Mouse (Mus musculus): ENCODE data around the gene Atp5f1.
"Not testable (repeated sequence)": the region's sequence is repeated elsewhere in the genome, so short reads cannot be mapped to it uniquely, and the experiment has no call there.

Gene Atp5f1

DNA sequence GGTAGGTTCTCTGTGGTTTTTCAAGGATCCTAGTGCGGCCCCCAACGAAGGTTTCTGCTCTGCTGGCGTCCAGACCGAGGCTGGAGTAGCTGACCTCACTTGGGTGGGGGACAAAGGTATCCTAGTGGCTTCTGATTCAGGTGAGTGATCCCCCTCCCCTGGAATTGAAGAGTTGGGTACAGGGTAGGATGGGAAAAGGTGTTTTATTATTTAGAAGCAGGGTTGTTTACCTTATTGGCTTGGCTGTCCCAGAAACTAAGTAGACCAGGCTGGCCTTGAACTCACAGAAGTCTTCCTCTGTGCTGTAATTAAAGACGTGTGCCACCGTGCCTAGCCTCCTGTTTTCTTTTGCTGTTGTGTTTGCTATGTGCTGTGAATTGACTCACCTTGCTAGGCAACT, at the start of gene Atp5f1:
TSS of gene Atp5f1 (minus strand) at position 101 of the 400 bp plus-strand sequence.
- DNase-seq (ENCODE audit: low spot score): no peak

DNA sequence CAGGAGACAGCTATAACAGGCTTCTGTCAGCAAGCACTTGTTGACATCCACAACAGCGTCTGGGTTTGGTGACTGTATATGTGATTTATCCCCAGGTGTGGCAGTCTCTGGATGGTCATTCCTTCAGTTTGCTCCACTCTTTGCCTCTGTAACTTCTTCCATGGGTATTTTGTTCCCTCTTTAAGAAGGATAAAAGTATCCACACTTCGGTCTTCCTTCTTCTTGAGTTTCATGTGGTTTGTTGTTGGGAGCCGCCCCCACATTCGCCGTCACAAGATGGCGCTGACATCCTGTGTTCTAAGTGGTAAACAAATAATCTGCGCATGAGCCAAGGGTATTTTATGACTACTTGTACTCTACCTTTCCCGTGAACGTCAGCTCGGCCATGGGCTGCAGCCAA, 43.5 kb upstream of the Atp5f1 start:
- not testable (repeated sequence) for DNase-seq (ENCODE audit: low spot score)

DNA sequence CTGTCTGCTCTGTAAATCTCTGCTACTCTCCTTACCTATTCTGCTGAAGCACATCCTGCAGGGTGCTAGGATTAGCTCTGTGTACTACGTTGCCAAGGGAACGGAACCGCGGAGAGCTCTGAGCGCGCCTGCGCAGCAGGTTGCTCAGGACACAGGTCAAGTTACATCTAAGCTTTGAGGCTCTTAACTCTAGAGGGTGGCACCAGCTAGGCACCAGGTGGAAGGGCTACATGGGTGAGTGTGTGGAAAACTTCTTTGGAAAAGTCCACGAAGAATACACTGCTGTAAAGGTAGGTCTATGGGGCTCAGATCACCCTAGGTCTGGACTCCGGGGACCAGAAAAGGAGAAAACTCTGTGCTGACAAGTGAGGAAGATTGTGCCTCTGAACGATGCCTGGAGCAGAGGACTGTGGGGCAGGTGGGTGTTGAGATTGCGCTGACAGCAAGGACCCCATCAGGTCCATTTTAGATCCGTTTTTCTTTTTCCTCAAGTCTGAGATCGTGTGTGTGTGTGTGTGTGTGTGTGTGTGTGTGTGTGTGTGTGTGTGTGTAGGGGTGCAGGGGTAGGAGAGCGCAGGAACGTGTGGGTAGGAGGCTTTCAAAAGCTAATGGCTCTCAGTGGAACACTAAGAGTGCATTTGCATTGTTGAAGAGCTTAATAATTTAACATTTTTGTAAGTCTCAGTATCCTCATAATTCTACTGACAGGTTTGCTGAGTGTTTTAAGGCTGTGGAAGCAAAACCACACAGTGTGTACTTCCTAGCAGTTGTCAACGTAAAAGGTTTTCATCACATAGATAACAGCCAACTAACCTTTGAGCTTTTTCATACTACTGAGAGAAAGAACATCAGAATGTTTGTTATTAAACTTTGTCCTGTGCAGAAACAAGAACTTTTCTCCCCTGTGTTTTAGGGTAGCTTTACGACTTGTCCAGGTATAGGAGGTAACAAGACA, 41.8 kb upstream of the Atp5f1 start:
- DNase-seq (ENCODE audit: low spot score): peak; percentile 60

DNA sequence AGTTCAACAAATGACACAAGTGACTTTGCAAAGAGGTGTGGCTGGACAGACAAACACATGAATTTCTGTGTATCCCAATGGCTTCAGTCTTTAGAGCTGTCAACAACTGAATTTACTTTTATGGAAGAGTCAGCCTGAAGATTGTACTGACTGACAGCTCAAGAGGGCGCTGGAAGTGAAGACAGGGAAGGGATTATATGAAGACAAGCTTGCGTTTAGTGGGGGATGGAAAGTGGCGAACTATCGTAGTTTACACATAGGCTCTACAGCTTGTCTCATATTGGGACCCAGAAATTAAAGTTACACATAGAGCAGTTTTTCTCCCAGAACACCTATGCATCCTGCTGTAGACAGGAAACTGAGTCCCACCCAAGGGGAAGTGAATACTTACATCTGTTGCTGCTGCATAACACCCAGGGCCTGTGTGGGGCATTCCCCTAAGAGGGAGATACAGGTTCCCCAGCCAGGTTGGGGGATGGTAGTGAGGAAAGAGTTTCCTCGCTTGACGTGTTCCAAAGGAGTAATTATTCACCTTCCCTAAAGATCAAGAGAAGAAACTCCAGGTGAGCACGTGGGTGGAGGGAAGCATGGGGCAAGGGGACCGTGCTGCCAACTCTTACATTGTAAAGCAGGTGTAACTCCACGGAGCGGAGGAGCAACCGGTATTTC, 40.9 kb upstream of the Atp5f1 start:
- DNase-seq (ENCODE audit: low spot score): no peak

DNA sequence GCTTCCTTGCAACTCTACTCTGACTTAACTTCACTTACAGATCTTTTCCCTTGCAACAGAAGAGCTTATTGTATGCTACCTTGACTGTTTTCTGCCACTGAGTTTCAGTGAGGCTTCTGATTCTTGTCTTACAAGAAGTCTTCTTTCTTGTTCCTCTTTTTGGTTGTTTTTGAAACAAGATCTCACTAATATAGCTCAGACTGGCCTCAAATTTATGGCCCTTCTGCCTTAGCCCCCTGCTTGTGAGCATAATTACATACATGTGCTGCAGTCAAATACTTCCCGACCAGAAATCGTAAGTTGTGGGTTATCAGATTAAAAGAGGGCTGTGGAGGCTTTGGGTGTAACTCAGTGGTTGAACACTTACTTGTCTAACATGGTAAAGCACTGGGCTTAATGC, 34.8 kb upstream of the Atp5f1 start:
- DNase-seq (ENCODE audit: low spot score): no peak

DNA sequence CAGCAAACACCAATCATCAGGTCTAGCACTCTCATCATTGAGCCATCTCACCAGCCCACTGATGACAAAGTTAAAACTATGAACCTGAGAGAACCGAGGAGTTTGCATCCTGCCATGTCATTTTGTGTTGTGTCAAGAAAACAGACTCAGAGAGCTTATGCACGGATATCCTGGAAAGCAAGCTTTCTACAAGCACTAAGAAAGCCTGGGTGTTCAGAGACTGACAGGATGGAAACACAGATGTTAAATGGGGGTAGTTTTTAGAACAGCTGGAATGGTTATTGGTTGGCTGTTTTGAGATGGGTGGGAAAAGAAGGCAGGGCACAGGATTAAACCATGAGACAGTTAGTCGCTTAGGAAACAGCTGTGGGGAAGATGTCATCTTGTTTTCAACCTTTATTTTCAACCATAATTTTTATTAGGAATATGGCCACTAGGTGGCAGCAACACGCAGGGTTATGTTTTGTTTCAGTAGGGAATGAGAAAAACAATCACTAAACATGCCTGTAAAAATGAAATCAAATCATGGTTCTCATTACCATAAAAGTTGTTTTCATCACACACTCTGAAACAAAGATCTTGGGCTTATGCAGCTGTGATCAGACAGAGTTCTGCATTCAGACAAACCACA, 31.9 kb upstream of the Atp5f1 start:
- no peak for DNase-seq (ENCODE audit: low spot score)

DNA sequence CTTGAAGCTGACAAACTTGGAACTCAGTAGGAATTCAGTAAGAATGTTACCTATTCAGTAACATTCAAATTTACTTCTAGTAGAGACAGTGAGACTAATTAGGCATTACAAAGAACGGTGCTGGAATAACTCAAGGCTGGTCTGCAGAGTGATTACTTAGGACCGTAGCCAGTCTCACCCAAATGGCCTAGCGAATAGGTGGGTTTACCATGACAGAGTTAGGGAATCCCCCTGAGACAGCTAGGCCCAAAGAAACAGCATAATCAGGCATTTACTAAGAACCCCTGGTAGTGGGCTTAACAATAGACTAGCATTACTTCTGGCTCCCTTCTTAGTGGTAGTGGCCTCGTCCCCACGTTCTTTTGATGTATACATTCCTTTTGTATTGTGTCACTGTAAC, 29.7 kb upstream of the Atp5f1 start:
- not testable (repeated sequence) for DNase-seq (ENCODE audit: low spot score)

DNA sequence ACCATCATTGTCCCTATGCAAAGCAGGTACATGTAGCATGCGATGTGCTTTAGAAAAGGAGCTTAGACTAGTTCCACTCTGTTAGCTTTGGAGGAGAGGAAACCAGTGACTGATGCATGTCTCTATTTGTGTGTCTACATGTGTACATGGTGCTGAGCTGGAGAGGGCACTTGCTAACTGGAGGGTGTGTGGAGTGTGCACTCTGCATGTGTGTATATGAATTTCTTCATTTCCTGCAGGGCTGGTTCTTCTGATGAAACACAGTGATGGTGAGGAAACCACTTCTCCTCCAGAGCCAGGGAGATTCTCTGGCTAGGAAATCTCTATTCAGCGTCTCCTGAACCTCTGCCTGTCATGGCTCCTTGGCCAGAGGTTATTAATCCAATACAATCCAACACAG, 14.3 kb upstream of the Atp5f1 start:
- no peak for DNase-seq (ENCODE audit: low spot score)

DNA sequence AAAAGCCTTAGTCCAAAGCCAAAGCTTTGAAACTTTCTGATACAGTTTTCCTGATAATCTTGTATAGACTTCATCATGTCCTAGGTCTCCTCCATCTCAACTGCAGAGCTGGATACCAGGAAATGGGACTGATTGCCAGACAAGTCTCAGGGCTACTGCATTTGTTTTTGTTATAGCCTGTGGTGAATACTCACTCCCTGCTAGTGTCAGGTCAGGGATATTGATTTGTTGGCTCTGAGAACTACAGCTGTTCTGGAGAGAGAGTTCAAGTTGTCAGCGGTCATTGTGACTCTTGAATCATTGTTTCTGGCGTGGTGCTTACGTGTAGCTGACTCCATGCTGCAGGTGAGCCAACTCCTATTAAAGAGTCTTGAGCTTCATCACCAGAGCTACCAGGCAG, 13.5 kb upstream of the Atp5f1 start, which contains the start of gene Ovgp1:
TSS of gene Ovgp1 (plus strand) at position 301 of the 400 bp plus-strand sequence.
- DNase-seq (ENCODE audit: low spot score): no peak

DNA sequence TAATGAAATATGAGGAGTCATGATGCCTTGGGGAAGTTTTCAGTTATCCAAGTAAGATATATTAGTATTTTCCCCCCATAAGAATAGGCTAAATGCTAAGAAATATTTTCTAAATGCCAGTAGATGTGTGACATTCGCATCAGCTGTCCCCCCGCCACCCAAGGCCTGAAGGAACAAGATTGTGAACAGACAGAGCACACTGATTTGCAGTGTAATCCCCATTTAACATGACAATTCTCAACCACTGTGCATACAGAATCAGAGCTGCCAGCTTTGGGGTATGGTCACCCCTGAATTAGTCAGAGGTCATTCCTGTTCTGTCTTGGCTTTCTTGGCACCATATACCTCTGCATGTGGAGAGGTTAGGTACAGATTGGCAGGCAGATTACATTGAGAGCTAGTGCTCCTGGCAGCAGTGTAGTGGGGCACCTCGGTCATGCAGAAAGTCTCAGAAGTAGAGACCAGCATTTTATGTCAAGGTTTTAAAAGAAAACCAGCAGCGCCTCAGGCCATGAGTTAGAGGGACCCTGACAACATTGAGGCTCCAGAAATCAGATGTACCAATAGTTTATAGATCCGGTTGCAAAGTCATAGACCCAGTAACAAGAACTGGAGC, 12.0 kb upstream of the Atp5f1 start:
- no peak for DNase-seq (ENCODE audit: low spot score)

DNA sequence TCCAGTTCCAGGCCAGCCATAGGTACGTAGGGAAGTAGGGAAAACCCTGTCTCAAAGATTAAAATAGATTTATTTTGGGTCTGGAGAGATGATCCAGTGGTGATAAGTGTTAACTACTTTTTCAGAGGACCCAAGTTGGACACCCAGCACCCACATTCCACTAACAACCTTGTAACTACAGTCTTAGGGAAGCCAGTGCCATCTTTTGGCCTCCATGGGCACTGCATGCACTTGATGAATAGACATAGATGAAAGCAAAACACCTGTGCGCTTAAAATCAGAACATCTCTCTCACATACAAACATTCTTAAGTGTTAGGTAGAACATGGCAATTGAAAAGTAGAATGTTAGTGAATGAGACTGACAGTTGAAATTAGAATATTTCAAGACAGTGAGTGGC, 801 bp upstream of the Atp5f1 start:
- DNase-seq (ENCODE audit: low spot score): no peak

DNA sequence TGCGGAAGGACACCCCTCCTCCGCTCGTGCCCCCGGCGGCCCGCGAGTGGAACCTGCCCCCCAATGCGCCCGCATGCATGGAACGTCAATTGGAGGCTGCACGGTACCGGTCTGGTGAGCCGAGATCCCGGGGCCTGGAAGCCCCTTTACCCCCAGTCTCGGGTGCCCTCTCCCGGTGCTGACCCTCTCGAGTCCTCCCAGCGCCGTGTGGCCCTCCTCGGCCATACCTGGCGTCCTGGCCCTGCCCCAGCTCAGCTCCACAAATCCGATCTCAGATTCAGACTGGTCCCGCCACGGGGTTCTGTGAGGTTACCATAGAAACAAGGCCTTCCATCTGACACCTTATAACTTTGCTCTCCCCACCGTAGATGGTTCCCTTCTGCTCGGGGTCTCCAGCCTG, 314 bp downstream of the Atp5f1 start:
- DNase-seq (ENCODE audit: low spot score): no peak

DNA sequence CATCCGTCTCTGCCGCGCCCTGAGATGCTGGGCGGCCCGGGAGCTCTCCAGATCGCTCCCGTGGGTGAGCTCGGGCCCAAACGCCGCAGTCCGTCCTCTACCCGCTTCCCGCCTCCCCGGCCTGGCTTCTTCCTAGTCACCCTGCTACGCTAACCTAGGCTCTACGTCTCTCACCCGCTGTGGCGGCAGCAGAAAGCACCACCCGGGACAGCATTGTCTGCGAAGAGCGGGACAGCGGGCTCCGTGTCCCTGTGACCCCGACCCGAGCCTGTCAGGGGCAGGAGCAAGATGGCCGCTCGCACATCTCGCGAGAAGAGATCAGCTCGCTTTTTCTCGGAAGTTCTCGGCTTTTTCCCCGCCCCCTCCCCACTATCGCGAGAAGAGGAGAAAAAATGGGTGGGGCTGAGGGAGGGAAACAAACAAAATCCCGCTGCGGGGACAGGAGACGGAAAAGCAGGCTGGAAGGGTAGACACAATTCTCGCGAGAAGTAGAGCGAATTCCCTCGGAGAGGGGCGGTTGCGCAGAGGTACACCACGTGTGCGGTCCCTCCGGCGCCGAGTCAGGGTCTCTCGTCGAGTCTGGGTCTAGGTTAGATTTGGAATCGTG, 822 bp downstream of the Atp5f1 start, which contains the start of gene Wdr77:
TSS of gene Wdr77 (plus strand) at position 396 of the 607 bp plus-strand sequence.
- DNase-seq (ENCODE audit: low spot score): peak; percentile 99

DNA sequence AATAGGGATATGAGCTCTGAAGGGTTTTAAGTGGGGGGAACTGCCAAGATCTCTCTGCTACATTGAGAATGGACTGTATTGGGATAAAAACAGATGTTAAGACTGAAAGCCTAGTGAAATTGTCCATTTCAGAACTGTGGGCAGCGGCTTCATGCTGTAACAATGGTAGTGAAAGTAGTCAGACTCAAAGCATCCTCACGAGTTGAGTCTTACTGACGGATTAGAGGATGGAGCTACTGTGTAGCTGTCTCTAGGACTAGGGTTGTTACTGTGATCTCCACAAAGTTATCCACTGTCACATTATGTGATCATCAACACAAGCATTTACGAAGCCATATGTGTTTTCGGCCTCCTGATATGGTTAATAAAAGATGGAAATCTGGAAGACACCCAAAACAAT, 1.7 kb downstream of the Atp5f1 start:
- DNase-seq (ENCODE audit: low spot score): no peak

DNA sequence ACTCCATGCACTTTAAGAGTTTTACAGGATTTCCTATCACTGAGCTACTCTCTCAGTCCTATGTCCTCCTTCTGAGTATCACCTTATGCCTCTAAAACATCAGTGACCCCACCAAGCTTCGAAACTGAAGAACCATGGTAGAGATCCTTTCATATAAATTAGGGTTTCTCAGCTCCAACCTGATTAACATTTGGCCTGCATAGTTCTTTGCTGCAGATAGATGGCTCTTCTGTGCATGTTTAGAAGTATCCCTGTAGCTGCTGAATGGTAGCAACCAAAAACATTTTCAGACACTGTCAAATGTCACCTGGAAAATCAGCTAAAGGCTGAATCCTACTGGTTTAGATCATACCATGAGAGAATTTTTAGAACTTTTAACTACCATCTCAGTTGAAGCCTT, 2.7 kb downstream of the Atp5f1 start:
- no peak for DNase-seq (ENCODE audit: low spot score)

DNA sequence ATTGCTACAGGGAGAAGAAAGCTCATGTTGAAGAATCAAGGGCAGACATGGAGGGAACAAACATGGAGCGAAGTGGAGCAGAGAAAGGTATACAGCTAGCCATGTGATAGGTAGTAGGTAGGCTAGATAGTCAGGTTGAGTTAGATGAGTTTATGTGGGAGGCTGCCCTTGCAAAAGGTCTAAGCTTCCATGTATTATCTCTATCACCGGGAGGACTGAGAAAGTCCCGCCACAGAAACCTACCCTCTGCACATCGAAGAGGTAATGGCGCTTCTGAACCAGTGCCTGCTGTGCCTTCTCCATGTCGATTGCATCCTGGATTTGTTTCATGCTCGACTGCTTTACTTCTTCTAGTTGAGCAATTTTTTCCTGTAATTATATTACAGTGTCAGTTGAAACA, 8.6 kb downstream of the Atp5f1 start:
- no peak for DNase-seq (ENCODE audit: low spot score)

DNA sequence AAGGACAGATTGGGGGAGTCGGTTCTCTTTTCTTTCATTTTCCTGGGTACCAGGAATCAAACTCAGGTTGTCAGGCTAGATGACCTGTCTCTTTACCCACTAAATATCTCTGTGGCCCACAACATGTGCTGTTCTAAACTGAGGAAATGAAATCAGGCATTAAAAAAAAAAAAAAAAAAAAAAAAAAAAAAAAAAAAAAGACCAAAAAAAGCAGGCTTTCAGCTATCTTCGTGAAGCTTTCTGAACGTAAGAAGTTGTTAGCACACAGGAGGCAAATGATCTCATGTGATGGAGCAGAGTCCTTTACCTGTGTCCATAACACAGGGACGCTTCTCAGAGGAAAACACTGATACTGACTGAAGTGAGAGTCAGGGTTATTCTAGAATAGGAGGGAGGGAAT, 23.8 kb downstream of the Atp5f1 start:
- no peak for DNase-seq (ENCODE audit: low spot score)

DNA sequence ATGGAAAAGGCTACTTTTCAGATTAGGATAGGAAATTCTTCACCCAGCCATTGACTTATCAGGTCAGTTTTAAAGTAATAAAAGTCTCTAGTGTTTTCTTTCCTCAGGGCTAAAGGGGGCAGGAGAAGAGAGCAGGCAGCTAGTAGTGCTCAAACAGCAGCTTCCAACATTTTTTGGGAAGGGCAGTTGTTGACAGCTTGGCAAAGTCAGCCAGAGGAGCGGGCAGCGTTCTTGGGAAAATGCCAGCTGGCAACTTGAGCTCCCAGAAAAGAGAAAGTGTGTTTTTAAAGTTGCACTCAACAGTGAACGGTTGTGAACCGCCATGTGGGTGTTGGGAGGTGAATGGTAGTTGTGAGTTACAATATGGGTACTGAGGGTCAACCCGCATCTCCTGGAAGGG, 24.9 kb downstream of the Atp5f1 start:
- DNase-seq (ENCODE audit: low spot score): no peak

DNA sequence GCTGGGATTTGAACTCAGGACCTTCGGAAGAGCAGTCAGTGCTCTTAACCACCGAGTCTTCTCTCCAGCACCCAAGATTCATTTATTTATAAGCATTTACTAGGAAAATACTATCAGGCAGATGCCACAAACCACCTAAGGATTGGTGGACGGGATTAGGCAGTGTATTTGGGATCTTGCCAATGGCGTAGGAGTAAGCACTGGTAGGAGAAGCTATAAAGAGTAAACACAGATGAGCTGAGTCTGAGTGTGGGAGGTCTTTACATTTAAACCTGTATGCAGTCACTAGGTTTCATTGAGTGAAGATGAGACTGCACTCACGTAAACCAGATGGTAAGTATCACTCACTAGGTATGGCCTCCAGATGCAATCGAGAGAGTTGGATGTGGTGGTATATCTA, 26.0 kb downstream of the Atp5f1 start:
- no peak for DNase-seq (ENCODE audit: low spot score)

DNA sequence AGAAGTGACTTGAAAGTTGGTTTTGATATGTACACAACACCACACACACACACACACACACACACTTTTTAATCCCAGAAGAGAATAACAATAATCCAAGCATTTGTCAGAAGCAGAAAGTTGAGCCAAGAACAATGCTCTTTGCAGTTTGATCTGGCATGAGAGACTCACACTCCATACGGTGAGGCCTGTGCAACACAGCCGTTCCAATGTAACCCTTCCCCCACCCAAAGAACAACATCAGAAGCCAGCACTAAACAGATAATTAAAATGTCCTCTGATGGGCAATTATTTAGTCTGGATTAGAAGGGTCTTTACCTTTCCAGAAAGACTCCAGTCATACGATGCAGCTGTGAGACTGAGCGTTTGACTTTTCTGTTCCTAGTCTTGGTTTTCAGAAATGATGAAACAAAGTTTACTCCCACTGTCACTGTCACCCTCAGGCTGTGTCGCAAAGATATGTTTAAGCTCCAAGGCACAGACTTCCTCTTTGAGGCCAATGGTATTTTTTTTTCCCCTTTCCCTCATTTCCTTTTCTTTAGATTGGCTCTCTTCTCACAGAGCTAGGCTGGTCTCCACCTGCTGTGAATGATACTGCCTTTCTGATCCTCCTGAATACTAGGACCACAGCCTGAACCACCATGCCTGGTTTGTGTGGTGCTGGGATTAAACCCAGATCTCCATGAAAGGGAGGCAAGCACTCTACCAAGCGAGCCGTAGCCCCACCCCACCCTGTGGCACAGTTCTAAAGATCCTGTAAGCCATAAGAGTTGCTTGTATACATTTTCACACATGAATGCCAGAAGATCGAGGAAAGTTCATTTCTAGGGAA, 27.4 kb downstream of the Atp5f1 start, which contains the start of gene I830077J02Rik:
TSS of gene I830077J02Rik (minus strand) at position 425 of the 832 bp plus-strand sequence.
- no peak for DNase-seq (ENCODE audit: low spot score)

DNA sequence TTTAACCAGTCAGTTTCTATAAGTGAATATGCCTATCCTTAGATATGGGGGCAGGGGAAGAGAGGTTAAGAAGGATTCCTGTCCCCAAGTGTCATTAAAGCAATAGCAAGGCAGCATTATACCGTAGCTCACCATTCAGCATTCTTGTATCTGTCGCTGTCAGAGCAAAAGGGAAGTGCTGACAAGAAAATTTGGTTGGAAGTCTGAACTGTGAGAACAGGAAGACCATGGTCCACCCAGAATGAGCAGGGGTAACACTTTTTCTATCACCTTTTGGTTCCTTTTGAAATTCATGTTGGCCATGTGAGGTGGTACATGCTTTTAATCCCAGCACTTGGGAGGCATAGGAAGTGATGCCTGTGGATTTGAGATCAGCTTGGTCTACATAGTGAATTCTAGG, 28.8 kb downstream of the Atp5f1 start:
- no peak for DNase-seq (ENCODE audit: low spot score)
